Mouse (Mus musculus): Measurements from ENCODE around the gene Tnni3k.

GRCm38 (mm10) chr3:154744317-154744716 lies 310.9 kb downstream of the Tnni3k start:
- TF ChIP-seq USF2 (conservative IDR thresholded peaks at IDR 0.05; ENCODE audit: low read depth, low read length) (no peak), ZC3H11A (IDR thresholded peaks at IDR 0.05; ENCODE audit: low read depth, low read length) (no peak), CTCF (conservative IDR thresholded peaks at IDR 0.05 in 1 of 2, IDR thresholded peaks at IDR 0.05 in 1 of 2; ENCODE audit: low read depth in 2 of 2, low read length in 2 of 2) (no peak), IRF4 (IDR thresholded peaks at IDR 0.05; ENCODE audit: low read depth, low read length) (no peak)
